Mouse (Mus musculus): ENCODE results near the gene Osbpl11. TPM values are rescaled to one million over a fixed set of nuclear protein-coding genes. Genes with fewer than 3 reads are reported as not detected.
A peak's percentile ranks its signal among the peaks of the same experiment; 100 is the strongest.
"Not testable (repeated sequence)": the region's sequence is repeated elsewhere in the genome, so short reads cannot be mapped to it uniquely, and the experiment has no call there.

The Osbpl11 gene
- polyA plus RNA-seq, 1 experiment: 9.9 TPM

DNA sequence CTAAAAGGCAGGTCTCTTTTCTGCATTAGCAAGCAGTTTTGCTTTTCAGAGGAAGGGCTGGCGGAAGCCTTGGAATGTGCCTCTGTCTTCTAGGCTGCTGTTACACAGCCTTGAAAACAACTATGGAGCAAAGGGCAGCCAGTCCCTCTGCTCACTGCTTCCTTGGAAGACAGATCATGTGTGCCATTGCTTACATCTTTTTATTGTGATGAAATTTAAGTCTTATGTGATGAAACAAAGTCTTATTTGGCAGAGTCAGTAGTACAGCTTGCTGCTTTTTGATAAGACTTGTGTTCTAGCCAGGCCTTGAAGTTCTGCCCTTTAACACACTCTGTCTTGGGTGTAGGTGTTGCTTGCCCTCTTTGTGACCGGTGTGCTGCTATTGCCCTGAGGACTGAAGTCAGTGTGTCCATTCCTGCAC is 6.8 kb downstream of the Osbpl11 start:
- Histone ChIP-seq H3K4me3 (ENCODE audit: insufficient read depth, low read length) (no peak overlapping the region), H3K4me1 (ENCODE audit: control insufficient read depth, insufficient read depth, low read length) (peaks cover 8% of the 10 kb centered on the region; the same call in 1 of the 2 replicates), H3K27ac (ENCODE audit: insufficient read depth, low read length) (no peak overlapping the region)
- TF ChIP-seq CTCF (IDR thresholded peaks at IDR 0.05; ENCODE audit: extremely low read depth, insufficient read depth, low read length) (no peak), POLR2A (IDR thresholded peaks at IDR 0.05; ENCODE audit: extremely low read depth, insufficient read depth, low read length) (no peak)

DNA sequence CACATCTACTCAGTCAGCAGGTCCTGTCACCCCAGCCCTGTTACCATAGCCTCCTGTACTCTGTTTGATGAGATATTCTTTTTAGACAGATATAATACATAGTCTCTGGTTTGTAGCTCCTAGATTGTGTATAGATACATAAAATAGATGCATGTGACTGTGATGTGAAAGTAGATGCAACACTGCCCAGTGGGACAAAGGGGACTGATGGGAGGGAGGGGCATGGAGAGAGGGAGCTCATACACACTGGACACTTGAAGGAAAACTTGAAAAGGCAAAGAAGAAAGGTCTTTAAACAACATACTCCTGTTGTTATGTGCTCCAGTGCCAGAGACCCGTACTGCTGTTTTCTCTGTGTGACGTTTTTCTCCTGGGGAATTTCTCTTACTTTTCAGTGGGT is 7.4 kb downstream of the Osbpl11 start:
- Histone ChIP-seq H3K27ac (ENCODE audit: insufficient read depth, low read length) (no peak overlapping the region), H3K4me3 (ENCODE audit: insufficient read depth, low read length) (no peak overlapping the region), H3K4me1 (ENCODE audit: control insufficient read depth, insufficient read depth, low read length) (peaks cover 6% of the 10 kb centered on the region; the same call in 1 of the 2 replicates)
- TF ChIP-seq CTCF (IDR thresholded peaks at IDR 0.05; ENCODE audit: extremely low read depth, insufficient read depth, low read length) (no peak), POLR2A (IDR thresholded peaks at IDR 0.05; ENCODE audit: extremely low read depth, insufficient read depth, low read length) (no peak)

DNA sequence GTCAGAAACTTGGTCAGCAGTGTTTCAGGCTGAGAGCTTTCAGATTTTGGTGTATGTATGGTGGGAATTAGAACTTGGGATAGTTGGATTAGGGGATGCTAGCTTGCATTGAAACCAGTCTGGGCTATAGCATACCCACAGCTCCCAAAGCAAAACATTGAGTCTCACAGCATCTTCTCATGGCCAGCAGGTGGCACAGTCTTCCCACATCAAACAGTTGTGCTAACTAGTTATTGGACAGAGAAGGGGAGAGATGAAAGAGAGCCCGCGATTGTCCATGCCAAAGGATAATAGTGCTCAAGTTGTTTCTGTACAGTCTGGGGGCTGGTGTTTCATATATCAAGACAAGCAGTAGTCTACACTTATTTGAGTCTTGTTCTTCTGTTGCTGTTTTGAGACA is 8.8 kb downstream of the Osbpl11 start:
- Histone ChIP-seq H3K4me3 (ENCODE audit: insufficient read depth, low read length) (no peak overlapping the region), H3K4me1 (ENCODE audit: control insufficient read depth, insufficient read depth, low read length) (peaks cover 6% of the 10 kb centered on the region; the same call in 1 of the 2 replicates), H3K27ac (ENCODE audit: insufficient read depth, low read length) (no peak overlapping the region)
- peak; percentile 83 for TF ChIP-seq CTCF (IDR thresholded peaks at IDR 0.05; ENCODE audit: extremely low read depth, insufficient read depth, low read length)
- no peak for TF ChIP-seq POLR2A (IDR thresholded peaks at IDR 0.05; ENCODE audit: extremely low read depth, insufficient read depth, low read length)

DNA sequence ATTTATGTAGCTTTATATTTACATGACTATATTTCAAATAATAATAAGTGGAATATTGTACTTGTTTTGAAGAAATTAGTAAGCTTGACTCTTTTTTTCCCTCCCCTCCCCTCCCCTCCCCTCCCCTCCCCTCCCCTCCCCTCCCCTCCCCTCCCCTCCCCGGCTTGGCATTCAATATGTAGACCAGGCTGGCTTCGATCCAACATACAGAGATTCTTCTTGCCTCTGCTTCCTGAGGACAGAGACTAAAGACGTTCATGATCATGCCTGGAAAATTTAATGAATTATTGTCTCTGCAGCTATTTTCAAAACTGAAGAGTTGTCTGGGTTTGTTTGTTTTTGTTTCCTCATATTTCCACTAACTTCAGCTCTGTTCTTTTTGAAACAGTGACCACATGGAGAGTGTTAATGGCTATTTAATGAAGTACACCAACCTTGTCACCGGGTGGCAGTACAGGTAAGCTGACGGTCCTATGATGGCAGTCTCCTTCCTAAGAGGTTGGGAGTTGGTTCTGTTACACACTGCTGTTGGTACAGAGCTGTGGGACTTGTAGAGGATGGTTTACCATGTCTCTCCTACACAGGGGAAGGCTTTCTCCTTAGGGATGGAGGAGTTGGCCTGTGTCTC is 10.9 kb downstream of the Osbpl11 start:
- Histone ChIP-seq H3K4me1 (ENCODE audit: control insufficient read depth, insufficient read depth, low read length) (peaks cover 6% of the 10 kb centered on the region; the same call in 1 of the 2 replicates), H3K27ac (ENCODE audit: insufficient read depth, low read length) (no peak overlapping the region), H3K4me3 (ENCODE audit: insufficient read depth, low read length) (no peak overlapping the region)
- no peak for TF ChIP-seq POLR2A (IDR thresholded peaks at IDR 0.05; ENCODE audit: extremely low read depth, insufficient read depth, low read length)
- TF ChIP-seq CTCF (IDR thresholded peaks at IDR 0.05; ENCODE audit: extremely low read depth, insufficient read depth, low read length): no peak

DNA sequence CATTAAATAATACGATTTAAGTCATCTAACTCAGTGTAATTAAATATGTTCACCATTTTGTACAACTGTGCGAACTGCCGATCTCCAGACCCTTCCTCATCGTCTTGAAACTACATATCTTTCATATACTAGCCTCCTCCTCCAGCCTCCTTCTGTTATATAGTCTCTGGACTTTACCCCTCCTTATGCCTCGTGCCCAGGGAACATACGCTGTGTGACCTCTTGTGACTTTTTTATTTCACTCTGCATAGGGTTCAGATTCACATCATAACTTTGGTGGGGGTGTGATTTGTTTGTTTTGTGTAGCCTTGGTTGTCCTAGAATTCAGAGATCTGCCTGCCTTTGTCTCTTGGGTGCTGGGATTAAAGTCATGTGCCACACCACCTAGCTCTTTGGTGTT is 11.7 kb downstream of the Osbpl11 start:
- Histone ChIP-seq H3K4me3 (ENCODE audit: insufficient read depth, low read length) (no peak overlapping the region), H3K4me1 (ENCODE audit: control insufficient read depth, insufficient read depth, low read length) (peaks cover 2% of the 10 kb centered on the region; the same call in 1 of the 2 replicates), H3K27ac (ENCODE audit: insufficient read depth, low read length) (no peak overlapping the region)
- no peak for TF ChIP-seq POLR2A (IDR thresholded peaks at IDR 0.05; ENCODE audit: extremely low read depth, insufficient read depth, low read length)
- TF ChIP-seq CTCF (IDR thresholded peaks at IDR 0.05; ENCODE audit: extremely low read depth, insufficient read depth, low read length): no peak

DNA sequence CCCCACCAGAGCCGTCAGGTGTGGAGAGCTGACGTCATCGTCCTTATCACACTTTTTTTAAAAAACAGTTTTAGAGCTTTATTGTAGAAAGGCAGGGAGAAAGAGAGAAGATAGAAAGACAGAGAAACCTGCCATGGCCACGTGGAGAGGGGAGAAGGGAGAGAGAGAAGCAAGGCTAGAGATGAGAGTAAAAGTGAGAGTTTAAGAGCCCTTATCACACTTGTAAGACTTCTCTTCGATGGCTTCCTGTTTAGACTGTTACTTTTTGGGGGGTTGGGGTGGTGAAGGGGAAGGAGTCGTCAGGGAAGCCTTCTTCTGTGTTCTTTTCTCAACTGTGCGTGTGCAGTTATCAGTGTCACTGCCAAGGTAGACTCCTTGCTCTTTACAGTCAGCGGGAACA is 15.7 kb downstream of the Osbpl11 start:
- Histone ChIP-seq H3K4me1 (ENCODE audit: control insufficient read depth, insufficient read depth, low read length) (no peaks in the 10 kb centered on the region), H3K27ac (ENCODE audit: insufficient read depth, low read length) (no peak overlapping the region), H3K4me3 (ENCODE audit: insufficient read depth, low read length) (no peak overlapping the region)
- TF ChIP-seq POLR2A (IDR thresholded peaks at IDR 0.05; ENCODE audit: extremely low read depth, insufficient read depth, low read length): no peak

DNA sequence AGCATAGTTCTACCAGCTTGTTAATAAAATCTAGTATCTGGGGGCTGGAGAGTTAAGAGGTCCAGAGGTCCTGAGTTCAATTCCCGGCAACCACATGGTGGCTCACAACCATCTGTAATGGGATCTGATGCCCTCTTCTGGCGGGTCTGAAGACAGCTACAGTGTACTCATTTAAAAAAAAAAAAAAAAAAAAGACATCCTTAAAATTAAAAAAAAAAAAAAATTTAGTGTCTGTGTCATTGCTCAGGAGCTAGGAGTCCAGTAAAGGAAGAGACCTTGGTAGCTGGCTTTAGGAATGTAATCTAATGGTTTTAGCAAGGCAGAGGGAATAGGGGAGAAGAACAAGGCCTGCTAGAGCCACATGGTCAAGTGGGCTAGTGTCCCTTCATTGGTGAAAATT is 25.9 kb downstream of the Osbpl11 start:
- TF ChIP-seq CTCF (IDR thresholded peaks at IDR 0.05; ENCODE audit: extremely low read depth, insufficient read depth, low read length) (no peak), POLR2A (IDR thresholded peaks at IDR 0.05; ENCODE audit: extremely low read depth, insufficient read depth, low read length) (no peak)
- Histone ChIP-seq H3K4me3 (ENCODE audit: insufficient read depth, low read length) (no peak overlapping the region), H3K27ac (ENCODE audit: insufficient read depth, low read length) (no peak overlapping the region), H3K4me1 (ENCODE audit: control insufficient read depth, insufficient read depth, low read length) (no peaks in the 10 kb centered on the region)

DNA sequence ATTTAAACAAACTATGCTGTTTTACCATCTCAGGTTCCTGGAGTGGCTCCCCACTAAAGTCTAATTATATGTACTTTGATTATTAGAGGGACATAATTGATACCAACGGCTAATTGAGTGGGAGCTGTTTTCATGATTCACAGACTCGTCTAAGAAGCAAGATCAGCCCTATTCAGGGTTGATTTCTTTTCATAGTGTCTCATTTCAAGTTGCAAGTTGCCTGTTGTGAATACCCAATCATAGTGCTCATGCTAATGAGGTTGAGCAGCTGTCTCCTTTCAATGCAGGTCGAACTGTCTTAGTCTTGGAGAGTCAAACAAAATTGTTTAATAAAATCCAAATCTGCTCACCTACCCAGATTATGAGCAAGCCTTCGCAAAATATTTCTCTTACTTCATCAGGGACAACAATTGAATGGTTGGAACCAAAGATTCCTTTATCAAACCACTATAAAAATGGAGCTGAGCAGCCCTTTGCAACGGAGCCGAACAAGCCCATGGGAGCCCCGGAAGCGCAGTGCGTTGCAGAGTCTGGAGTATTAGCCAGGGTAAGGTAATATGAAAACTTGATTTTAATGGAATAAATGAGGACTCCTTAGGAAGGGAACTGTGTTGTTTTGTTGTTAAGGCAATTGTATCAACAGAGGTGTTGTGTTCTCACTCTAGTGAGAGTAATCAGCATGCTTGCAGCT is 31.6 kb downstream of the Osbpl11 start:
- H3K4me1 ChIP-seq (ENCODE audit: control insufficient read depth, insufficient read depth, low read length): no peaks in the 10 kb centered on the region
- H3K27ac ChIP-seq (ENCODE audit: insufficient read depth, low read length): no peak overlapping the region
- no peak overlapping the region for H3K4me3 ChIP-seq (ENCODE audit: insufficient read depth, low read length)
- TF ChIP-seq POLR2A (IDR thresholded peaks at IDR 0.05; ENCODE audit: extremely low read depth, insufficient read depth, low read length) (no peak), CTCF (IDR thresholded peaks at IDR 0.05; ENCODE audit: extremely low read depth, insufficient read depth, low read length) (no peak)

DNA sequence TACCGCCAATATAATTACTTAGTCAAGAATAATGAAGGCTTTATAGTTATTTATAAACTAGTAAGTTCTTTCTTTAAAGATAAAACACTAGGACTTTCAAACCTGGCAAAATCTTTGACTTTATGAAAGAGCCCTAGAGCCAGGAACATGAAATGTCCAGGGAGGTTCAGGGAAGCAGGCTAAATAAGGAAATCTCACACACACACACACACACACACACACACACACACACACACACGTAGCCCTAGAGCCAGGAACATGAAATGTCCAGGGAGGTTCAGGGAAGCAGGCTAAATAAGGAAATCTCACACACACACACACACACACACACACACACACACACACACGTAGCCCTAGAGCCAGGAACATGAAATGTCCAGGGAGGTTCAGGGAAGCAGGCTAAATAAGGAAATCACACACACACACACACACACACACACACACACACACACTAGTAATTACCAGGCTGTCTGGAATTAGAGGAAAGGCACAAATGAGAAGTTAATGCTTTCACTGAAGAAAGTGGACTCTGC is 32.7 kb downstream of the Osbpl11 start:
- not testable (repeated sequence) for H3K27ac ChIP-seq (ENCODE audit: insufficient read depth, low read length); H3K4me1 ChIP-seq (ENCODE audit: control insufficient read depth, insufficient read depth, low read length); H3K4me3 ChIP-seq (ENCODE audit: insufficient read depth, low read length)

DNA sequence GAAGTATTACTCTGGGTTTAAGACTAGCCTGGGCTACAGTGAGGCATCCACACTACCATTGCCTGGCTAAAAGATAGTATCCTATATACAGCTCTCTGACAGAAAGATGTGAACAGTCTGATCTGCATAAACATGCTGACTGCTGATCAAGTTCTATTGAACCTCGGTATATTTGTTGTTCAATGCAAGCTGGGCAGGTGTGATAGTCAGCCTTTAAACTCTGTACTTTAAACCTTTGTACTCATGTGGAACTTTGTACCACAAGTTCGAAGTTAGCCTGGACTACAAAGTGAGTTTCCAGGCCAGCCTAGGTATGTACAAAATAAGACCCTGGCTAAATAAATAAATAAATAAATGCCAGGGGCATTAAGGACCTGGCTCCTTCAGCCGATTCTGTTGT is 37.6 kb downstream of the Osbpl11 start:
- Histone ChIP-seq H3K4me1 (ENCODE audit: control insufficient read depth, insufficient read depth, low read length) (no peaks in the 10 kb centered on the region), H3K4me3 (ENCODE audit: insufficient read depth, low read length) (no peak overlapping the region), H3K27ac (ENCODE audit: insufficient read depth, low read length) (no peak overlapping the region)
- TF ChIP-seq POLR2A (IDR thresholded peaks at IDR 0.05; ENCODE audit: extremely low read depth, insufficient read depth, low read length): no peak
- TF ChIP-seq CTCF (IDR thresholded peaks at IDR 0.05; ENCODE audit: extremely low read depth, insufficient read depth, low read length): no peak

Data from cortical plate, adult 2 months (tissue).